Mouse (Mus musculus): Measurements from ENCODE around the gene 3110082I17Rik.

GRCm38 (mm10) chr5:139389676-139390061 lies 70.7 kb downstream of the 3110082I17Rik start:
- peak; percentile 36 for TF ChIP-seq TAL1 (conservative IDR thresholded peaks at IDR 0.05; ENCODE audit: low read depth, low read length)
- TF ChIP-seq CTCF (IDR thresholded peaks at IDR 0.05; ENCODE audit: low read depth, low read length), result no peak
- no peak for TF ChIP-seq POLR2AphosphoS5 (IDR thresholded peaks at IDR 0.05; ENCODE audit: insufficient replicate concordance, low read depth, low read length)
- TF ChIP-seq GATA1 (IDR thresholded peaks at IDR 0.05; ENCODE audit: borderline replicate concordance, low read length), result no peak
- TF ChIP-seq GATA2 (IDR thresholded peaks at IDR 0.05; ENCODE audit: borderline replicate concordance, low read depth, low read length), result no peak
